Mouse (Mus musculus): ENCODE results near the gene Gm21860.
"Not testable (repeated sequence)": the region's sequence is repeated elsewhere in the genome, so short reads cannot be mapped to it uniquely, and the experiment has no call there.

GRCm38 (mm10) chrY:90733656-90734333, 20.8 kb downstream of the Gm21860 start:
- not testable (repeated sequence) for TF ChIP-seq CTCF, EP300 (IDR thresholded peaks at IDR 0.05; ENCODE audit: low read depth)

All from liver, postnatal 0 days (tissue).